Mouse (Mus musculus) urinary bladder, adult 18-20 months (tissue): Measurements from ENCODE around the gene Col6a2.

Experiments
- DNase-seq, 2 experiments: peaks; one replicate each; pipeline ENCODE4 v3.0.0; 2022; ENCODE audit warnings: low spot score in 2 of 2, mixed read lengths in 2 of 2

The Col6a2 gene

DNA sequence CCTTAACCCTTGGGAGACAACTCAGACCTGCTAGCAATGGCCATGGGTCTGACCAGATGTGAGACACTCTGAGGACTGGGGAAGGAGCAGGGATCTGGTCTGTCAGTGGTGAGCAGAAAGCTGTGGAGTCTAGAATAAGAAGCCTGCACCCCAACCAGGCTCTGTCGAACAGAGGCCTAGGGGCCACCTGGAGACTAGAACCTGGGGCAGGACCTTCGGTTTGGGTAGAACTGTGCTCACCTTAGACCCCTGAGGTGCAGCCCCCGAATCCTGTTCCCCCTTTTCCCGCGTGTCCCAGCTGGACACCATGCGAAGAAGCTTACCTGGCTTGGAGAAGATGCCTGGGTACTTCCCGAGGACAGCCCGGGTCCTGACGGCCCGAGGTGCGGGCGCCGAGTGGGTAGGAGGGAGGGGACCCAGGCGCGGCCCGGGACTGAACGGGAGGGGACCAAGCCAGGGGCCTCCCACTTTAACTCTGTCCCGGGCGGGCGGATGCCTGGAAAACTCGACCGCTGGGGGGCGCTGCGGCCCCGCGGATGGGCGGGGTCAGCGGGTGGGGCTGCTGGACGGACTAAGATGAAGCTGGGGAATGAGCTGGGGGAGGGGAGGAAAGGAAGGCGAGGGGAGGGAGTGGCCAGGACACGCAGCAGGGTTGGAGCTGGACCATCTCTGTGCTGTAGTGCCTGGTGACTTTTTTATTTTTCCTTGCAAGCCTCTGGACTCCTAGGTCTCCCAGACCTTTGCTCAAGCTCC is at the start of gene Col6a2:
Col6a2 (minus strand) TSS at position 703 of the 753 bp plus-strand sequence.
- peak; percentile 79 to 91 for DNase-seq

DNA sequence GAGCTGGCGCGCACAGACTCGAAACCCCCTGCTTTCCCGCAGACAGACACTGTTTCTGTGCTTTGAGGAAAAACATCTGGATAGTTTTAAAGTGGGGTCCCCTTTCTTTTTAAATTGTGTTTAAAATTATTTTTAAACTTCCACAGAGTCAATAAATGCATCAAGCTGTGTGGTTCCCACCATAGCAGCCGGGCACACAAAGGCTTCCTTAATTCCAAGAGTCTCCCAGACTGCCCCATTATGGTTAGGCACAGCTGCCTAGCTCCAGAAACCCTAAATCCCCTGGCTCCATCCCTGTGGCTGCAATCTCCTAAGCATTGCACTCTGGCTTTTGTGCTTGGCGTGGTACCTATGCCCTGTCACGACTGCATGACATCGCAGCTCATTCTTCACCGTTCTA is 48.5 kb upstream of the Col6a2 start:
- DNase-seq, result no peak

DNA sequence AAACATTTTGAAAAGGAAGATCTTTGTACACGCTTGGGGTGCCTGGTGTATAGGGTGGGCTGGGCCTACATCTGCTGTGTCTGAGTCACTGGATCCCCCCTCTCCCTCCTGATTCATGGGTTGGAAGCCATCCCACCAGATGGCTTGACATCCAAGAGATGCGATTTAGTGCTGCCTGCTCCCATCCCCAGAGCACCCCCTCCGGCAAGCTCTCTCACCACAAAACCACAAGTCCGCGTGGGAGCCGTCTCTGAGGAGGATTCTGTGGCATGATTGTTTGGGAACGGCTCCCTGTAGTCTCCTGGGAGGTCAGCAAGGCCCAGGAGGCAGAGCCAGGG is 45.5 kb upstream of the Col6a2 start:
- peak in 1 of 2 experiments; percentile 63 for DNase-seq

DNA sequence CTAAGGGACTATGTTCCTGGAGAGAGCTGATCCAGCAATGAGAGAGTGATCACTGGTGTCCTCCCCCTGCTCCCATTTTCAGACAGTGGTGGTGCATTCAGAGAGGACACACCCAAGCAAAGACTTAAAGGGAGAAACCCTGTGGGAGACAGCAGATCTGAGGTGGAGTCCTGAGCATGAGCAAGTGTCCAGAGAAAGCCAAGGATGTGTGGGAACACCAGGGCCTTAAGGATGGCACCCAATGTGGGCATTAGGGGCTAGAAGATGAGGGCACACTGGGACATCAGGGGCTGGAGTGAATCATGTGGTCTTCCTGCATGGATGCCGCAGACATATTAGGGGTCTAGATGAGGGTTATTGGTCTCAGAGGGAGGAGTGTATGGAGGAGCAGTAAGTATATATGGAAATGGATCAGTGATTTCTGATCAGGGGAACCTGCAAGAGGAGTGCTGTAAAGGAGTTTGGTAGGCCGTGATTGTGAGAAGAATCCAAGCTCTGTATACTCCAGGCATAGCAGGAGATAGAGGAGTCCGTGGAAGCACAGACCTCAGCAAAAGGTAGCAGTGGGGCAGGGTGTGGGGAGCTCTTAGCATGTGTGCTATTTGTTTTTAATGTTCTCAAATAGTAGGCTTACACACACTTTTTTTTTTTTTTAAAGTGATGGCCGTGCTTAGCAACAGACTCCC is 45.0 kb upstream of the Col6a2 start:
- DNase-seq, result no peak

DNA sequence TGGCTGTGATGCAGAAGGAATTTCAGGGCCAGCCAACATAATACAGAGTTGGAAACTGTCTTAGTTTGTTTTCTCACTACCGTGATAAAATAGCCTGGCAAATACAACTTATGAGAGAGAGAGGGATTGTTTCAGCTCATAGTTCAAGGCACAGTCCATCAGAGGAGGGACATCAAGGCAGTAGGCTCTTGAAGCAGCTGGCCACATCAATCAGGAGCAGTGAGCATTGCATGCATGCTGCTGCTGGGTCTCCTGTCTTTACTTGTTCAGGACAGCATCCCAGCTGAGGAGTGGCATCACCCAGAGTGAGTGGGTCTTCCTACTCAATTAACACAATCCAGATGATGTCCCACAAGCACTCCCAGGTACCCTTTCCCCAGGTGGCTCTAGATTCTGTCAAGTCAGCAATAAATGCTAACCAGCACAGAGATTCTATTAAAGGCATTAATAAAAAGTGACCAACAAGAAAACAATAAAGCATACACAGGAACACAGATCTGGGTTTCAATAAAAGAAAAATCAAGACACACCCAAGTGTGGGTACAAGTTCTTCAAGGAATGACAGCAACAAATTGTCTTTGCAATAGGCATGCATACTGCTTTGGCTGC is 43.9 kb upstream of the Col6a2 start:
- DNase-seq, result no peak

DNA sequence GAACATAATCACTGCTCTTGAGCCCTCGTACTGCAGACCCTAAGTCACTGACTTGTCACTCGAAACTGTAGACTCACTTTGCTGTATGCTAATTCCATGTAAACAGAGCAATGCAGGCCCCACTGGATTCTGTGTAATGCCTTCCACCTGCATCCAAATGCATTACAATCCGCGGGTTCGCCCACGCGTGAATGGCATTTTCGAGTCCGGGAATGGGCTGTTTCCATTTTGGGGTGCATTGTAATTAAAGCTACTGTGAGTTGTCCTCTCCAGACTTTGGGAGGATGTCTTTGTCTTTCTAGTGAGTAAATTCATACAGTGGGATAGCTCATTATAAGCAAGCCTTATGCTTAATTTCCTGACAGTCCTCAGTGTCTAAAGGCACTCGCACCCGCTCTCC is 42.1 kb upstream of the Col6a2 start:
- DNase-seq, result no peak

DNA sequence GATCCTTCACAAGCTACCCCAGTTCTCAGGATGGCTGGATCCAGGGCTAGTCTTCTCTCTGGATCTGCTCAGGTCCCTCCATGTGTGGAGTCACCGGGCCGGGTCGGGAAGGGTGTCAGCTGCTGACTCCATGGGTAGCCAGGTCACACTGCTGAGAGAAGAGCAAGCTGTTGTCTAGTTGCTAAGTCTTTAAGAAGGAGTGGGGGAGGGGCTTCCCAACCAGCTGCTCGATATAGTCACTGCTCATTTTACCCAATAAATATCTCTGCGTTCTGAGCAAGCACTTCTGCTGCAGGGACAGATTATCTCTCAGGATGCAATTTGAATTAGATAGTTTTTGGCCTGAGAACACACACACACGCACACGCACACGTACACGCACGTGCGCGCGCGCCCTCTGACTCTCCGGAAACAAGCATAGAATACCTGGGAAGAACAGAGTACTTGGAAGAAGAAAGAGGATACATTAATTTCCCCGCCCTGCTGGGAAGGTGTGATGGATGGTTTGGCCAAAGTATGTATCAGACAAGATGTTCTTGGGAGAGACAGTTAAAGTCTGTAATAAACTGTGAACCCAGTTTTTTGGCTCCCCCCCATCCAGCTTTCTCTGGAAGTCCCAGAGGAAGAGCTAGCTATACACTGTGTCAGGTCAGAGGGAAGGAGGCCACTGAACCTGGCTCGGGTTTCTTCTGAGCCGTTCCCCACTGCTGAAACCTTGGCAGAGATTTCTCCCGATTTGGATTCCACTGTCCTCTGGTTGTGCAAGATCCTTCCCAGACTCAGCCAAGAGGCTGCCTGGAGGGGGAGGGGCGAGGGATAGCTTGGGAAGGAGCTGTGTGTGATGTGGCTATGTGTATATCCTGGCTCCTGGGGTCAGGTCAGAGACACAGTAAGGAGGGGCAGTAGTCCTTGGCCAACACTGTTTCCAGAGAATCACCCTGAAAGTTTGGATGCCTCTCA is 41.0 kb upstream of the Col6a2 start:
- peak in 1 of 2 experiments; percentile 85 for DNase-seq

DNA sequence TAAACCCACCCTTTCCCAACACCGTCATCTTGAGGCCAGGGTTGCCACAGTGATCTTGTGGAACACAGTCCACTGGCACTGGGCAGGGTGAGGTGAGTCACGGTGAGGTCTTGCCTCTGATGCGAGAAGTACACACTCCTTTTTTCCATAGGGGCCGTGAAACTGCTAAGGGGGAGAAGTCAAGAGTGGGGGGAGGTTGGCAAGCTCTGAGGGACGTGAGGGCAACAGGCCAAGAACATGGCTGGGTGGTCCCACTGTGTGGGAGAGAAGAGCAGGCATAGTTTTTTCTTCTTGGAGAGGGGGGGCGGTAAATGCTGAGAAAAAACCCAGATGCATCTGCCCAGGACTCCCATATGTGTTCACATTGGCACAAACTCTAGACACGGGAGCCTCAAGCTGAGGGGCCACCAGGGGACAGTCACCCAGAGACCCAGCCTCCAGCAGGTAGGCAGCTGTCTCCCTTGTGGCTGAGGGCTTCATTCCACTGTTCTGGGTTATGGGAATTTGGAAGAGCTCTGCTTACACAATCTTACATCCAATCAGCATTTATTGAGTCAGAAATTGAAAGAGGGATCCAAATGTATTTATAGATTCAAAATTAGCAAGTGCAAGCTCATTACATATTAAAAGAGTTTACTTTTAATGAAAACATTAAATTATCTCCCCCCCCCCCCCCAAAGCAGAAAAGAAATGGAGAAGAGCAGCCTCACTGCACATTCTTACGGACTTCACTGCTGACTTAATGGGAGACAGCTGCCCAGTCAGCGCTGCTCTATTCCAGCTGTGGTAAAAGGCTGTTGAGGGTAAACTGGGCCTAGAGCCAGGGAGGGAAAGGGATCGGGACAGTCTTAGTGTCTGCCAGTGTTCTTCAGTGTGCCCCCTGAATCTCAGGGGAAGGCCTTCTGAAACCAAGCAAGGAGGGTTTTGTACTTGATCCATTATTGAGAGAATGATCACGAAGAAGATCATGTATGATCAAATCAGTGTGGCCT is 30.2 kb upstream of the Col6a2 start:
- DNase-seq, result no peak

DNA sequence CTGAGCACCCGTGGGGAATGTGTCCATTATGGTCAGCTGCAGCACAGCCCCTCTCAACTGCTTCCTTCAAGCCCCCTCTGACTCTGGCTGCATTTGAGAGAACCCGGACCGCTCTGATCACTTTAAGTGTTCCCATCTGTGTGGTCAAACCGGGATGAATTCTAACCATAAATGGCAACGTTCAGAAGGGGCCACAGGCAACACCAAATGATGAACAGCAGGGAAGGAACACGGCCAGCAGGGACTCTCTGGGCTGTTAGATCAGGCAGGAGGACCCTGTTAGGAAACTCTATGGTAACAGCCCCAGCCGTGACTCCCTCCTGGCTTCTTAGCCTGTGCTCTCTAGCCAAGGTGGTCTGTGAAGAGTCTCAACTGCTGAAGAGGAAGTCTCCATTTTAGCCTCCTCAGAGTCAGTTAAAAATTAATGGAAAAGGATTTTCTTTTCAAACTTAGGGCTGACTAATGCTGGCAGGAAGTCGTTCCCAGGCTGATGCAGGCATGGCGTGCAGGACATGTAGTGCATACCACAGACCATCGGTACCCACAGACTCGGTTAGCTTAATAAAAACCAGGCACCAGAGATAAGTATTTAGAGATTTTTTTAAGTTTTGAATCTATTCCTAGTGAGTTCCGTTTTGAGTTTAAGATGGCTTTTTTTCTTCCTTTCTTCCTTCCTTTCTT is 27.4 kb upstream of the Col6a2 start:
- no peak for DNase-seq

DNA sequence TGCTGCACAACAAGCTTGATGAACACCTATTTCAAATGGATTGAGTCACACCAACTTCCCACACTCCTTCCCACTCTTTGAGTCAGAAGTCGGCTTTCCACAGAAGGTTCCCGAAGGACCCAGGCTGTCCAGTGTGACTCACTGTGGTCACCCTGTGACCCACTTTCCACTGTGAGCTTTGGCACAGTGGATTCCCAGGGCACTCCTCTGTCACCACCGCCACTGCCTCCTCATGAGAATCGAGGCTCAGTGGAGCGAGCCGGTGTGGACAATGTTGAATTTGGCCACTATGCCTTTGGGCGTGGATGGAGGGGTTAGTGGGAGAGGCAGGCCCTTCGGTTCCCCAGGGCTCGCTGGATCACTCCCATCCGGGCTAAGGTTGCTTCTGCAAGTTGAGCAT is 25.3 kb upstream of the Col6a2 start:
- no peak for DNase-seq

DNA sequence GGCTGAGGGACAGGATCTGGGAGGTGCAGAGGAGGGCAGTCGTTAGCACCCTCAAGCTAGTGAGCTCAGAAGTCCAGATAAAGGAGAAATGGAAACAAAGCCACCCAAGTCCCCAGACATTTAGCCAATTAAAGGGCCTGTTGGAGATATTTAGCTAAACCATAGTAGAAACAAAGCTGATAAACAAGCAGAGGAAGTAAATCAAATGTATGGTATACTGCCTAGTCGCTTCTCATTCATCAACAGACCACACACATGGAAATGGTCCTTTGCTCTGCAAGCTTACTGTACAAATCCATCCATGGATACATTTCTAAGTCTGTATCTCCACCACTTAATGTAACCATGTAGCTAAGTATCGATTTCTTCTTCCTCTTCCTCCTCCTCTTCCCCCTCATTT is 24.0 kb upstream of the Col6a2 start:
- DNase-seq, result no peak

DNA sequence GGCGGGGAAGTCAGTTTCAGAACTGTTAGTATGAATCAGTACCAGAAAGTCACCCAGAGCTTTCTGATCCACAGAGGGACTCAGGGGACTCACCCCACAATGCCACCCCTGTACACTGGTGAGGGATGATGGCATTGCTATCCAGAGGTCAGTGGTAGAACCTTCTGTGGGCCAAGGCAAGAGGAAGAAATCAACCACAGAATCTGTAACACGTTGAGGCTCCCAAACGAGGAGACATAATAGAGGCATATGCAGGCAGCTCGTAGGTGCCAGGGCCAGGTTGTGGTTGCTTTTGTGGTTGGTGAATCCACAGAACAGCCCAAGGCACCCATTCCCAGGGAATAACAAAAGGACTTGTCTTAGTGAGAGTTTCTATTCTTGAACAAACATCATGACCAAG is 22.3 kb upstream of the Col6a2 start:
- DNase-seq, result no peak

DNA sequence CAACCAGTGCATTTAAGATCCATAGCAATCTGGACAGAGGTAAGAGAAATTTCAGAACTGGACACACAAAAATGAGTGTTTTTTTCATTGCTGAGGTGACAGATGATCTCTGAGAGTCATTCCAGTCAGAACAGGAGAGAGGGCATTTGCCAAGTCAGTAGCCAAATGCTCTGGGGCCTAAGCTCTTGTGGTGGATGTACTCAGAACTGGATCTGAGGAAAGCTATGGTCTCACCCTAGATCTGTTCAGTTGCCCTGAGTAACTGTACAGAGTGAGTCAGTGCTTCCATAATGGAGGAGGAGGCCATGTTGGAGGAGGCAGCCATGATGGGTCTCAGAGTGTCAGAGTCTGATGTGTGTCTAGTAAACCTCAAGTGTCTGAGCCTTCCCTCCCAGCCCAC is 21.6 kb upstream of the Col6a2 start:
- DNase-seq, result no peak

DNA sequence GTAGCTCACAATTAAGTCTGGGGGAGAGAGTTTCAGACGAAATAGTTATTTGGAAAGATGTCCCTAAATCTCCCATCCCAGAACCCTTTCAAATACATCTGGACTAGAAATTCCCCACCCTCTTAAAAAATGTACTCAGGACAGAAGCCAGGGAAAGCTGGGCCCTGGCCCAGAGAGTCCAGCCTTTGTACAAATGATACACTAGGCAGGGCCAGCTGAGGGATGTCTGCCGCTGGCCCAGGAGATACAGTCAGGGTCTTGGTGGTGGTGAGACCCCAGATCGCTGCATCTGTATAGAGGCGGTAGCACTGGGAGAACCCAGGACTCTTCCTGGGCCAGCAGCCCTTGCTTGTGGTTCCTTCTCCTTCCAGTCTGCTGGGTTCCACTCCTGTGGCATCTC is 20.6 kb upstream of the Col6a2 start:
- DNase-seq, result peak in 1 of 2 experiments; percentile 52

DNA sequence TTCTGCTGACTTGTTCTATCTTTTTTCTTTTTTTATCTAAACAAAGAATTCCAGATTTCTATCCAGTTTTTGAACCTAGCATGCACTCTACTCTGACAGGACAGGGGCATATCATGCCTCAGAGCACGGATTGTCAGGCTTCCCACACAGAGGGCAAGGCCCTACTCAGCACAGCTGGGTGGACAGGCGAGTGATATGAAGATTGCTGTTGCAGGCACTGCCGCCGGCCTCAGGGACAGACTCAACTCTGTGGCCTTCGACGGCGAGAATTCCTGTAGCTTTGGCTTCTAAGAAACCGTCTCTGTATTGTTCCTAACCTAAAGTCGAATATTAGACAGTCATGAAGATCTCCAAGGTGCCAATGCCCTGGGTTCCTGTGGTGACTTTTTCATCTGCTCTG is 20.0 kb upstream of the Col6a2 start:
- DNase-seq, result no peak

DNA sequence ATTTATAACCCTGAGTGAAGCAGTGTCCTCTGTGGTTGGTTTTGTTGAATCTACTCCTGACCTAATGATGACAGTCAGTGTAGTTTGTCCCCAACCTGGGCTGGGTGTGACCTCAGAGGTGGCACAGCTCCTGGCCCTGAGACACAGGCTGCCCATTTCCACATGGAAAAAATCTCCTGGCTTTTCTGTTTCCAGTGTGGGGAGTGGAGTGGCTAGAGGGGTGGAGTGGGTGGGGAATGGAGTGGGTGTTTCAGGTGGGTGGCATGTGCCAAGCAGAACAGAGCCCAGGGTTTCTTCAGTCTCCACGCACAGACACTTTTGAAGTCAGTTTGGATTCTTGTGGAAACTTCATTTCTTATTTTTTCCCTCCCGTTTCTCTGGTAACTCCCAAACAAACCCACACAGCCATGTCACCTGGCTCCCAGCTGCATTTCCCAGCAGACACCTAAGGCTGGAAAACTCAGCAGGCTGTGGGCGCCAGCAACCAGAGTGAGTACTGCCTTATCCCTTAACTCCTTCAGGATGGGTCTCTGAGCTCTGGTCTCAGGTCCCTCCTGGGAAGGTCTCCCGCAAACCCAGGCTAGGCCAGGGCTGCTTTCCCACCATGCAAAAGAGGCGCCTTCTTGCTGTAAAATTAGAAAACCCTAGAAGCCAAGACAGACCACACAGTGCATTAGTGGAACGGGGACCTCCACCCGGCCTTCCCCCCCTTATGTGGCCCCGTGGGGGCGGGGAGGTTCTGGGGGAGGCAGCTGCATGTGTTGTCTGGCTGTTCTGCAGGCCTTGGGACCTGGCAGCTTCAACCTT is 19.4 kb upstream of the Col6a2 start:
- DNase-seq, result no peak

DNA sequence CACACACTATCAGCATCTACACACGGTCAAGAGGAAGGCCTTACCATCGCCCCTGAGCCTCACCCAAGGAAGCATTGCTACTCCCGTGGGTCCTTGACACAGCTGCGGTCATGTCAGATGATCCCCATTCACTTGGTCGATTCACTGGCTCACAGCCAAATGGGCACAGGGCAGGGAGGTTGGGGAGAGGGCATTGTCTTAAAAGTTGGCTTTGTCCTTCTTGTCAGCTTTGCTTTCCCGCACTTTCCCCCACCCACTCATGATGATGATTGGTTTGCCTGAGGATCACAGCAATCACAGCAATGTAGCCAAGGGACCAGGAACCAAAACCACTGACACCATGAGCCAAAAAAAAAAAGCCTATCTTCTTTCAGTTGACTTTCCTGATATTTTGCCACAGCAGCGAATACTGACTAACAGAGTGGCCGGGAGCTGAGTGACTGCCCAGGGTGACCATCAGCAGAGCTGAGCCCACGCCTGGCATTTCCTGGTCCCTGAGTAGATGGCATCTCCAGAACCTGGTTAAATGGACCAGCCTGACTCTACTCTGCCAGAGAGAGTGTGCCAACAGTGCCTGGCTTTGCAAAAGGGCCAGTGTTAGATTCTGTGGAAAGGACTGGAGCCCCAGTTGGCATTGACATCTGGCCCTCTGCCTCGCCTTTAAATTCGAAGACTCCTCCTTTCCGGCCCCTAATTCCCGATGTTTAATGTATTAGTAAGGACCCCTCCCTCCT is 18.6 kb upstream of the Col6a2 start:
- DNase-seq, result no peak

DNA sequence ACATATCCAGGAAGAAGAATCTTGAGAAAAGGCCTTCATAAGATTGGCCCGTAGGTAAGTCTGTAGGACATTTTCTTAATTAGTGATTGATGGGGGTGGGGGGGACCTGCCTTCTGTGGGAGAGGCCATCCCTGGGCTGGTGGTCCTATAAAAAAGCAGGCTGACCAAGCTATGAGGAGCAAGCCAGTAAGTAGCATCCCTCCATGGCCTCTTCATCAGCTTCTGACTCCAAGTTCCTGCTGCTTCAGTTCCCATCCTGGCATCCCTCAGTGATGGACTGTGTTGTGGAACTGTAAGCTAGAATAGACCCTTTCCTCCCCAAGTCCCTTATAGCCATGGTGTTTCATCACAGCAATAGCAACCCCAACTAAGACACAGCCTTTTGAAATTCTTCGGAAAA is 16.5 kb upstream of the Col6a2 start:
- no peak for DNase-seq

DNA sequence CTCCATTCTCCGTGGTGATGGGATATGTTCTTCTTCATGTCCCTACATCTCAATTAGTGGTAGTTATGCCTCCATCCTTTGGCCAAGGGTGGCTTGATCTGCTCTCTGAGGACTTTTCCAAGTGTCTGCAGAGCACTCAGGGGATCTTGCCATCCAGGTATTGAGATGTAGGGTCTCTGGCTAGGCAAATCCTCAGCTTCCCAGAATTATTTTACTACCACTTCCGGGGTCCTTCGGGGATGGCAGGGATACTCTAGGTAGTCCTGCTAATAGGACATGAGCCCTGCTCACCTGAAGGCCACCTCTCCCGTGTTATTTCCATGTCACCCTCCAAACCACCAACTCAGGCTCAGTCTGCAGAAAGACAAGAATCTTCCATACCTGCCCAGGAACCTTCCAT is 13.2 kb upstream of the Col6a2 start:
- DNase-seq, result no peak
